Mouse (Mus musculus) lung, embryonic 16.5 days (tissue): Measurements from ENCODE around the gene Cmip. TPM values are rescaled to one million over a fixed set of nuclear protein-coding genes. Genes with fewer than 3 reads are reported as not detected.

Source experiments
- ATAC-seq: fragments of 200-750 bp; cut with Nextera tagmentation; 2 replicates; pipeline ENCODE4 v1.8.0; 2017; ENCODE audit warnings: low read depth, mild to moderate bottlenecking, moderate library complexity
- H3K27ac ChIP-seq: fragments of 300-500 bp; sonication (generic); 2 replicates; pipeline ENCODE4 v1.5.1; 2014; ENCODE audit warnings: mild to moderate bottlenecking, control low read depth, low read length
- H3K27me3 ChIP-seq: fragments of 300-500 bp; sonication (generic); 2 replicates; pipeline ENCODE4 v1.6.1; 2014; ENCODE audit warnings: low read depth, low read length, mixed read lengths; ENCODE audit not compliant: control insufficient read depth, insufficient read depth
- H3K36me3 ChIP-seq: fragments of 300-500 bp; sonication (generic); 2 replicates; pipeline ENCODE4 v1.6.1; 2014; ENCODE audit warnings: low read length; ENCODE audit not compliant: control insufficient read depth, insufficient read depth
- H3K4me1 ChIP-seq: fragments of 300-500 bp; sonication (generic); replicated peaks from 2 replicates; pipeline ENCODE4 v1.6.1; 2014; ENCODE audit warnings: low read length, mixed read lengths; ENCODE audit not compliant: control insufficient read depth, insufficient read depth
- H3K4me2 ChIP-seq: fragments of 300-500 bp; sonication (generic); 2 replicates; pipeline ENCODE4 v1.6.1; 2014; ENCODE audit warnings: low read depth, low read length, control low read depth
- H3K4me3 ChIP-seq: fragments of 300-500 bp; sonication (generic); 2 replicates; pipeline ENCODE4 v1.5.1; 2014; ENCODE audit warnings: mild to moderate bottlenecking, low read length, control low read depth
- H3K9ac ChIP-seq: fragments of 300-500 bp; sonication (generic); 2 replicates; pipeline ENCODE4 v1.6.1; 2014; ENCODE audit warnings: low read length, control low read depth
- H3K9me3 ChIP-seq: fragments of 300-500 bp; sonication (generic); 2 replicates; pipeline ENCODE4 v1.6.1; 2016; ENCODE audit warnings: low read length; ENCODE audit not compliant: control insufficient read depth
- WGBS: fragments of 180-500 bp; shearing (Covaris S2); extraction: QIAGEN DNeasy Blood & Tissue Kit; methylation state at CpG from one replicate; pipeline ENCODE4 v1.1.7; 2014; 5-methylcytosine and 5-hydroxymethylcytosine counted together
- polyA plus RNA-seq: library from polyadenylated mRNA; unstranded; fragments of >200 nt; fragmentation: Nextera tagmentation; extraction: Ambion mirVana; gene quantifications from 2 replicates; pipeline ENCODE4 v1.2.1, GENCODE M21; 2015

The Cmip gene
- polyA plus RNA-seq, 1 experiment from 2014 or later, result 11.3 TPM

- 29% methylated on average over 16 of the region's 16 CpGs for WGBS
- ATAC-seq, result no peak
- Histone ChIP-seq H3K36me3 (no peaks in the 10 kb centered on the region), H3K27me3 (no peaks in the 10 kb centered on the region), H3K9me3 (no peaks in the 10 kb centered on the region), H3K27ac (no peak overlapping the region), H3K4me1 (peaks cover 14% of the 10 kb centered on the region), H3K4me2 (peak overlapping the region; percentile 48), H3K4me3 (no peak overlapping the region), H3K9ac (no peak overlapping the region)
These were observed 212.8 kb downstream of the Cmip start for GRCm38 (mm10) chr8:117469431-117470341.

GRCm38 (mm10) chr8:117470342-117470781 is 213.5 kb downstream of the Cmip start:
- Histone ChIP-seq H3K27ac (no peak overlapping the region), H3K4me1 (peaks cover 14% of the 10 kb centered on the region), H3K4me2 (peak overlapping the region; percentile 48), H3K27me3 (no peaks in the 10 kb centered on the region), H3K9me3 (no peaks in the 10 kb centered on the region), H3K9ac (peak overlapping the region; percentile 50), H3K36me3 (no peaks in the 10 kb centered on the region), H3K4me3 (peak overlapping the region; percentile 24)
- 0% methylated on average over 8 of the region's 14 CpGs for WGBS
- peak; percentile 79 for ATAC-seq

GRCm38 (mm10) chr8:117471174-117471573 is 214.3 kb downstream of the Cmip start:
- WGBS, result 25% methylated on average over 3 of the region's 3 CpGs
- Histone ChIP-seq H3K4me1 (peaks cover 14% of the 10 kb centered on the region), H3K9me3 (no peaks in the 10 kb centered on the region), H3K27me3 (no peaks in the 10 kb centered on the region), H3K36me3 (no peaks in the 10 kb centered on the region), H3K27ac (no peak overlapping the region), H3K4me2 (no peak overlapping the region), H3K9ac (no peak overlapping the region), H3K4me3 (no peak overlapping the region)
- ATAC-seq, result peak; percentile 48; the same call in 1 of the 2 replicates

- H3K9me3 ChIP-seq, result no peaks in the 10 kb centered on the region
- H3K27ac ChIP-seq, result no peak overlapping the region
- WGBS, result 69% methylated on average over 9 of the region's 9 CpGs
- H3K36me3 ChIP-seq, result no peaks in the 10 kb centered on the region
- no peak overlapping the region for H3K9ac ChIP-seq
- H3K4me2 ChIP-seq, result no peak overlapping the region
- peaks cover 14% of the 10 kb centered on the region for H3K4me1 ChIP-seq
- no peak for ATAC-seq
- no peak overlapping the region for H3K4me3 ChIP-seq
- H3K27me3 ChIP-seq, result no peaks in the 10 kb centered on the region
These were observed 214.8 kb downstream of the Cmip start for GRCm38 (mm10) chr8:117471655-117472054.

DNA sequence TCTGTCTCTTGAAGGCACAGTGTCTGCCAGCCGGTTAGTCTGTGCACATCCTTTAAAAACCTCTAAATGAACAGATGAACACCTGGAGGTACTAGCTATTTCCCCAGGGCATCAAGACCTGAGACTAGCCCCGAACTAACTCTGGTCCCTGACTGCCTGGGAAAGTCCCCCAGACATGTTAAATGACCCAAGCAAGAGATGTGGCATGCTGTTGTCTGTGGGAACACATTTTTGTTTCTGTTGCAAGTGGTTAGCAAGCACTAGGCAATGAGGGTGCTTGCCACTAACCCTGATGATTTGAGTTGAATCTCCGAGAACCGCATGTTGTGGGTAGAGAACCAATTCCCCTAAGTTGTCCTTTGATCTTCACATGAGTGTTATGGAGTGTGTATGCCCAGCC is 215.5 kb downstream of the Cmip start:
- Histone ChIP-seq H3K27me3 (no peaks in the 10 kb centered on the region), H3K9me3 (no peaks in the 10 kb centered on the region), H3K4me2 (no peak overlapping the region), H3K9ac (no peak overlapping the region), H3K27ac (no peak overlapping the region), H3K4me3 (no peak overlapping the region), H3K4me1 (peaks cover 14% of the 10 kb centered on the region), H3K36me3 (no peaks in the 10 kb centered on the region)
- ATAC-seq, result no peak
- 82% methylated on average over 4 of the region's 4 CpGs for WGBS

GRCm38 (mm10) chr8:117474944-117475343 is 218.1 kb downstream of the Cmip start:
- Histone ChIP-seq H3K4me2 (no peak overlapping the region), H3K27ac (no peak overlapping the region), H3K9ac (no peak overlapping the region), H3K36me3 (no peaks in the 10 kb centered on the region), H3K27me3 (no peaks in the 10 kb centered on the region), H3K4me3 (no peak overlapping the region), H3K4me1 (peaks cover 11% of the 10 kb centered on the region), H3K9me3 (0 out of 2 replicates have a peak, but pooled peaks cover 2% of the 10 kb centered on the region)
- peak; percentile 73; the same call in 1 of the 2 replicates for ATAC-seq
- WGBS, result 2% methylated on average over 5 of the region's 5 CpGs

DNA sequence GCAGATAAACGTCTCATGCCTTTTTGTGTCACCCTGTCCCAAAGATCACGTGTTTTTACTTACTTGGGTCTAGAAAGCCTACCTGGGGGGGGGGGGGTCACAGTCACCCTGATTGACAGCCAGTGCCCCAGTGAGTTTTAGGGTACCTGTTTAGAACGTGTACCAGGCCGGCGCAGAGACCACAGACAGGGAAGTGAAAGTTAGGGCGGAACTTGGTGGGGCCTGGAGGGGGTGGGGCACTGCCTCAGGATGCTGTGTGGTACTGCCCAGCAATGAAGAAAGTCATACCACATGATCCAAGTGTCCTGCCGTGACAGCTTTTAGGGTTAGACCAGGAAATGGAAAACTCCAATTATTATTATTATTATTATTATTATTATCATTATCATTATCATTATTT is 219.0 kb downstream of the Cmip start:
- ATAC-seq, result no peak
- Histone ChIP-seq H3K9me3 (0 out of 2 replicates have a peak, but pooled peaks cover 3% of the 10 kb centered on the region), H3K4me1 (peaks cover 4% of the 10 kb centered on the region), H3K9ac (no peak overlapping the region), H3K27ac (no peak overlapping the region), H3K4me2 (no peak overlapping the region), H3K4me3 (no peak overlapping the region), H3K27me3 (no peaks in the 10 kb centered on the region), H3K36me3 (no peaks in the 10 kb centered on the region)
- 71% methylated on average over 7 of the region's 7 CpGs for WGBS

GRCm38 (mm10) chr8:117478082-117478481 is 221.2 kb downstream of the Cmip start:
- no peak overlapping the region for H3K4me3 ChIP-seq

GRCm38 (mm10) chr8:117479996-117480395 is 223.1 kb downstream of the Cmip start:
- Histone ChIP-seq H3K27me3 (no peaks in the 10 kb centered on the region), H3K9ac (no peak overlapping the region), H3K4me1 (no peaks in the 10 kb centered on the region), H3K9me3 (0 out of 2 replicates have a peak, but pooled peaks cover 3% of the 10 kb centered on the region), H3K4me2 (no peak overlapping the region), H3K4me3 (no peak overlapping the region), H3K36me3 (no peaks in the 10 kb centered on the region), H3K27ac (no peak overlapping the region)
- 94% methylated on average over 9 of the region's 9 CpGs for WGBS
- ATAC-seq, result no peak

More at GRCm38 (mm10) chr8:117478082-117478481, 221.2 kb downstream of the Cmip start:
- no peak overlapping the region for H3K27ac ChIP-seq
- H3K36me3 ChIP-seq, result no peaks in the 10 kb centered on the region
- 0 out of 2 replicates have a peak, but pooled peaks cover 3% of the 10 kb centered on the region for H3K9me3 ChIP-seq
- no peak overlapping the region for H3K9ac ChIP-seq
- no peak overlapping the region for H3K4me2 ChIP-seq
- ATAC-seq, result no peak
- no peaks in the 10 kb centered on the region for H3K27me3 ChIP-seq
- no peaks in the 10 kb centered on the region for H3K4me1 ChIP-seq
